Mouse (Mus musculus) gastrocnemius, postnatal 36 days (tissue): ENCODE results near the gene Gm10230. TPM values are rescaled to one million over a fixed set of nuclear protein-coding genes. Genes with fewer than 3 reads are reported as not detected.
"Not testable (repeated sequence)": the region's sequence is repeated elsewhere in the genome, so short reads cannot be mapped to it uniquely, and the experiment has no call there.

Experiments used
- DNase-seq, 2 experiments: peaks; one replicate each; pipeline ENCODE4 v3.0.0; 2022
- intact Hi-C: fragments of 180-260 bp; cut with DNase I; formaldehyde crosslinking; loops from one replicate; pipeline ENCODE4 v1.15.1; 2025
- long read RNA-seq, 2 experiments: library from polyadenylated mRNA; stranded (forward); transcript quantifications; one replicate each; pipeline ENCODE4 v2.0.0; 2021
- microRNA-seq, 2 experiments: library from miRNA; unstranded; fragments of <30 nt; microRNA quantifications; one replicate each; pipeline ENCODE4 v1.2.0; 2021
- total RNA-seq, 2 experiments: library from RNA; stranded (reverse); gene quantifications; 2 replicates each; pipeline ENCODE4 v1.2.3; 2021

Gm10230 gene
- not detected for total RNA-seq
- long read RNA-seq, experiment 1, result 0 reads
- long read RNA-seq, experiment 2, result 0 reads

DNA sequence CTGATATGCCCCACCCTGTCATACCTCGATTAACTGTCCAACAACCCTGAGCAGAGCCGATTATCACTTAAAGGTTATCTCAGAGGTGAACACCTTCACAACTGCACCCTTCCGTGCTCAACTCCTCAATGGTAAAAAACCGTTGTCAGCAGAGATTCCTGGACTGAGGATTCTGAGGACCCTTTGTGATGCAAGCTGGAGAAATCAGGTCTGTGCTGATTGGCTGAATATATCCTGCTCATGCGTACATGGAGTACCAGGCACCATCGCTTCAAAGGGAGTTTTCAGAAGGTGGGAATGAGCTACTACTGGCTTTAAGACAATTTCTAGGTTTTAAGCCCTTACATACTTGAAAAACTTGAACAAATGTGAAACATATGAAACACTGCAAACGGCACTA, at the start of gene Gm10230:
Gm10230 (minus strand) TSS at position 101 of the 400 bp plus-strand sequence.
- intact Hi-C loops, result not testable (repeated sequence)

More for the DNA sequence above, at the start of gene Gm10230:
- DNase-seq, result not testable (repeated sequence)

Small RNAs within 50 kb of the gene (microRNA-seq; reads per million reads assigned to microRNA genes)
- 0 reads per million in 2 experiments for gene Gm44452
